Mouse (Mus musculus): ENCODE results near the gene F5.

DNA sequence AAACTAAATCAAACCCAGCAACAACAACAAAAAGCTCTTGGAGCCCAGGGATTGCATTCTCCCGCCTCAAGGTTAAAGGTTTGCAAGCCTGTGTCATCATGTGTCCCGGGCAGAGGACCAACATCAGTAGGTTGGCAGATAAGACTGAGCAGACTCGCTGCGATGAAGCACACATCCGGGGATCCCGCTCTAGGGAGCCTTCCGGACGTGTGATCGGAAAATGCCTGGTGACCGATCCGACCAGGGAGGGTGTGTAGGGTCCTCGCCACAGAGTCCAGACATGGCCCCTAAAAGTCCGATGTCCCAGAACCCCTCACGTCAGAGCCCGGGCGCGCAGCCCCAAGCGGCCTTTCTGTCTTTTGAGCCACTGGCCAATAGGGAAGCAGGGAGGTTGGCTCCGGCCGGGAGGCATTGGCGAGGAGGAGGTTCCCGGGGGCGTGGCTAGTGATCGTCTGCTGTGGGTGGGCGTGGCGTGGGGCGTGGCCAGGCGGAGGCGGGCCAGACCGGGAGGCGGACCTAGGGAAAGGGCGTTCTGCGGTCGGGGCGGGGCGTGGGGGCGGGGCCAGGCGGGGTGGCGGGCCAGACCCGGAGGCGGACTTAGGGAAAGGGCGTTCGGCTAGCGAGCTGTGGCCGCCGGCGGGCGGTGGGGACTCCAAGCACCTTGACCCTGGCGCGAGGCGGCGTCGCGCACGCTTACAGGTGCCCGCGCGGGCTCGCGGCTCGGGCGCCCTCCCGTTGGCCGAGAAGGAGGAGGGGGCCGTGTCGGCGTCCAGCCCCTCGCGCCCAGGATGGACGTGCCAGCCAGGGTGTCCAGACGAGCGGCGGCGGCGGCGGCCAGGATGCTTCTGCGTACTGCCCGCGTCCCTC lies 97.1 kb downstream of the F5 start, which contains the start of gene Slc19a2:
- no peak for TF ChIP-seq CTCF (IDR thresholded peaks at IDR 0.05; ENCODE audit: borderline replicate concordance, insufficient read depth, low read length)
- TF ChIP-seq POLR2A (IDR thresholded peaks at IDR 0.05; ENCODE audit: low read depth, low read length), result peak; percentile 89
